Mouse (Mus musculus): ENCODE data around the gene Olfr1009.
"Not testable (repeated sequence)": the region's sequence is repeated elsewhere in the genome, so short reads cannot be mapped to it uniquely, and the experiment has no call there.

Gene Olfr1009

GRCm38 (mm10) chr2:85715119-85715518 is at the start of gene Olfr1009:
Gene Olfr1009 (plus strand): TSS chr2:85715419.
- no peak for DNase-seq

GRCm38 (mm10) chr2:85678667-85679066 is 36.6 kb upstream of the Olfr1009 start, which contains the start of gene Olfr1006:
Gene Olfr1006 (minus strand): TSS chr2:85678767.
- no peak for DNase-seq

GRCm38 (mm10) chr2:85689131-85689530 is 26.1 kb upstream of the Olfr1009 start, which contains the start of gene Olfr1008:
Gene Olfr1008 (plus strand): TSS chr2:85689431.
- DNase-seq = no peak

- not testable (repeated sequence) for DNase-seq
These were observed 4.5 kb upstream of the Olfr1009 start for GRCm38 (mm10) chr2:85710680-85711079.

GRCm38 (mm10) chr2:85711159-85711558 is 4.1 kb upstream of the Olfr1009 start:
- no peak for DNase-seq

- DNase-seq = peak; percentile 6
These were observed 10.6 kb downstream of the Olfr1009 start for GRCm38 (mm10) chr2:85725793-85726192.

GRCm38 (mm10) chr2:85753822-85754221 is 38.6 kb downstream of the Olfr1009 start:
- DNase-seq = no peak

- no peak for DNase-seq
These were observed 47.4 kb downstream of the Olfr1009 start, which contains the start of gene Olfr1012 for GRCm38 (mm10) chr2:85762666-85763065. Gene Olfr1012 (minus strand): TSS chr2:85762766.

GRCm38 (mm10) chr2:85766798-85767197 is 51.6 kb downstream of the Olfr1009 start, which contains the start of gene Olfr1013:
Gene Olfr1013 (plus strand): TSS chr2:85767098.
- no peak for DNase-seq

- no peak for DNase-seq
These were observed 57.2 kb downstream of the Olfr1009 start, which contains the start of gene Olfr1014 for GRCm38 (mm10) chr2:85772413-85772812. Gene Olfr1014 (plus strand): TSS chr2:85772713.

All from cerebellum, adult 9-10 months (tissue).